Mouse (Mus musculus) layer of hippocampus, postnatal 25 days (tissue): ENCODE data around the gene Cntnap1. TPM values are rescaled to one million over a fixed set of nuclear protein-coding genes. Genes with fewer than 3 reads are reported as not detected.
A peak's percentile ranks its signal among the peaks of the same experiment; 100 is the strongest.

ENCODE experiments used
- DNase-seq, 2 experiments: peaks; one replicate each; pipeline ENCODE4 v3.0.0; 2022; ENCODE audit warnings: mixed read lengths in 2 of 2, low spot score in 1 of 2; ENCODE audit errors: extremely low spot score in 1 of 2
- total RNA-seq, 2 experiments: library from RNA; stranded (reverse); gene quantifications; 2 replicates each; pipeline ENCODE4 v1.2.3; 2021

Cntnap1 gene
- total RNA-seq, 2 experiments from 2014 or later = 158 to 169 TPM

DNA sequence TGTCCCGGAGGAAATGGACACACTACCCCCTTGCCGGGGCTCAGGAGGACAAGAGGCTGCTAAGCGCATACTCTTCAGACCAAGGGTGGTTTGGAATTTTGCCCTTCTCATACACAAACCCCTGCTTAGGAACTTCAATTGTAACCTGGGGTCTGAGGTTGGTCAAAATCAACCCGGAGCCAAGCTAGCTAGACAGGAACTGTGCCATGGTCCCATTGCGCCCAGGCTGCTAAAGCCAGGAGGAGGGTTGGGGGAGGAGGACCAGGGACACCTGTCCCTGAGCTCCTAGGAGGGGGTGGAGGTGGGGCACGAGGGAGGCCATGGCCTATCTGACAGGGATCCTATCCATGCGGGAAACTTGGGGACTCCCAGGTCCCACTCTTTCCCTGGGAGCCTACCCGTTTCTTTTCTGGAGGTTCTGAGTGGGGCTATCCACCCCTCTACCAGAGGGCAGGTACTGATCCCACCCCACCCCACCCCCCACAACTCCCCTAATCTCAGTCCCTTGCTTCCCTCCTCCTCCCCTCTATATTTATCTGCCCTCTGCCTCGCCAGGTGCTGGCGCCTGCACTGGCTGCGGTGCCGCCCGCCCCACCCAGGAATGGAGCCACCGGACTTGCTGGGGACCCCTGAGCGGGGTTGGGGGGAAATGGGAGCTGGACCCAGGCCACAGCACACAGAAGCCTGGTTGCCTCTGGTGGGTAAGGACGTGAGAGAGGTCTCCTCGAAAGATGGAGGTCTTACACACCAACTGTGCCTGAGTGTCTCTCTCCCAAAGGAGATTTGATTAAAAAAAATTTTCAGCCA lies 819 bp upstream of the Cntnap1 start:
- peak in 1 of 2 experiments; percentile 1 for DNase-seq

DNA sequence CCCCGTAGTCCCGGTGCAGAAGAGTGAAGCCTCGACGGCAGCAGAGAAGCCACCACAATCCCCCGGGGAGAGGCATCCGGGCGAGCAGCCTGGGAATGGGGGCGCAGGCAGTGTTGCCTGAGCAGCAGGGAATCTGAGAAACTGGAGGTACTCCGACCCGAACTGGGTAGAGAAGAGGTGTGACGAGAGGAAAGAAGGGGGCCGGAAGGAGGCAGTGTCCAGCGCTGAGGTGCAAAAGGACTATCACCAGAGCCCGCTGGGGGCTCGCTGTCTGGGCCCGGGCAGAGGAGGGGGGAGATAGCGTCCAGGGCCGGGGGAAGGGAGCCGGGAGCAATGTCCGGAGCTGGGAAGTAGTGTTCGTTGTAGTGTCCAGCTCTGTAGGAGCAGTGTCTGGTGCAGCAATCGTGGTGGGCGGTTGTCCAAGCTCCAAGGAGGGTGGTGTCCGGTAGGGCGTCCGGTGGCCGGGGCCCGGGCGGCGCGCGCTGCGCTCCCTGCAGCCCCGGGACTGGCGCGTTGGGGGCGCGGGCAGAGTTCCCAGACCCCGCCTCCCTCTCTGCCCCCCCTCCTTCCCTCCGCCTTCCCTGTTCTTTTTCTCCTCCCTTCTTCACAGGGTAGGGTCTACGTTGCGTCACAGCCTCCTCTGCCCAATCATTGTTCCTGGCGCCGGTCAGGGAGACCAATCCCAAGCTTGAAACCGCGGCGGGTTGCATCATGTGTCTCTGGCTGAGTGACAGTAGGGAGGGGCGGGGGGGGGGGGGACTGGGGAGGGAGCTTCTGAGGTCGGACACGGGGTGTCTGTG lies 688 bp downstream of the Cntnap1 start, which contains the start of gene Plekhh3:
TSS of gene Plekhh3 (minus strand) at position 541 of the 800 bp plus-strand sequence.
- peak; percentile 75 to 79 for DNase-seq

DNA sequence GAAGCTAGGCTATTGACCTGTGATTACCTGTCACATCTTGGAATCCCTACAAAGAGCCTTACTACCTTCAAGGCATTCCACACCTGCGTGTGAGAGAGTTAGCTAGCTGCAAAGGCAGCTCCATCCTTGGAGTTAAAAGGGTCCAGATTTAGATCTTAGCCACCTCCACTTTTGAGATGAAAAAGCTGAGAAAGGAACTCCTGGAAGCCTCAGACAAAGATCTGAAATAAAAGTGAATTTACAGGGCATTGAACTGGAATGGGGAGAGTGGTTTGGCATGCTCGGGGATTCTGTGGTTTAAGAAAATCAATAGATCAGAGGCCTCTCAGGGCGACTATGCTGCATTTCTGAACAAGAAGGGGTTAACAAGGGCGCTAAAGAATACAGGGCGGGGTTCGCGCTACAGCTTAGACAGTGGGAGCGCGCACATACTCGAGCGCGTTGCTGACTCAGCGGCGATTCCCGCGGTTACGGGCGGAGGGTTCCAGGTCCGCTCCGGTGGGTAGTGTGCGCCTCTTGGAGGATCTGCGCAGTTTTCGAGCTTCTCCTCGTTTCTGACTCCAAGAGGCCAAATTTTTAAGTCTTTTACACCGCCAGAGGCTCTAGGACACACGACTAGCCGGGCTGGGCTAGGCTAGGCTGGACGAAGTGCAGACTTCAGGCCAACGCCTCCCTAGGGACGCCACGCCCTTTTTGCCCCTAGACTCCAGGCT lies 1.6 kb downstream of the Cntnap1 start:
- DNase-seq = peak in 1 of 2 experiments; percentile 53

DNA sequence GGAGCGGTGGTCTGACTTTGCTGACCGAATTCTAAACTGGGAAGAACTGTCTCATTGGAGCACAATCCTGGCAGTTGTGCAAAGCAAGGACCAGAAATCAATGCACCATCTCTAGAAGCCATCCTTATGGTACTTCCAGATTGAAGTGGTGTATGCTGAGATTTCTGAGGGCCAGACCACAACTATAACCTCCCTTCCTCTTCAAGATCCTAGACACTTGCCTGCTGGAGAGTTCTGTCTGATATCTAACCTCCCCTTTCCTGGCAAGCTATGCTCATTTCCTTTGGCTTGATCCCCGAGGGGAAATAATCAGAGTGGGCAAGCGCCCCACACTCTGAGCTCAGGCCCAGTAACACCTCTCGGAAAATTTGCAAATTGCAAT lies 2.1 kb downstream of the Cntnap1 start:
- no peak for DNase-seq

DNA sequence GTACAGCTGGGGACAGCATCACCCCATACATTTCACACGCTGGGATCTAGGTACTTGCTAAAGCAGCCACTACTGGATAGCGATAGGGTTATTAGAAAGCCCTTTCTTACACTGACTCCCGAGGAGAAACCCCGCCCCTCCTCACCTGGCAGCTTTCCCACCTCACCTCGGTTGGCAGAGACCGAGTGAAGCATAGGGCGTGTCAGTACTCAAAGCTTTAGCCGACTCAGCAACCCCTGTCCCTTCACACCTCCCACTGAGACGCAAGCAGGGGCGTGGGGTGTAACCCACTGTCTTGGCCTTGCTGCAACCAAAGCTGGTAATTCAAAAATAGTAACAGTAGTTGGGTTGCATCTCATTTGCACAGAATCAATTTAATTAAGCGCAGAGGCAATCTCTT lies 2.8 kb downstream of the Cntnap1 start:
- peak in 1 of 2 experiments; percentile 9 for DNase-seq

DNA sequence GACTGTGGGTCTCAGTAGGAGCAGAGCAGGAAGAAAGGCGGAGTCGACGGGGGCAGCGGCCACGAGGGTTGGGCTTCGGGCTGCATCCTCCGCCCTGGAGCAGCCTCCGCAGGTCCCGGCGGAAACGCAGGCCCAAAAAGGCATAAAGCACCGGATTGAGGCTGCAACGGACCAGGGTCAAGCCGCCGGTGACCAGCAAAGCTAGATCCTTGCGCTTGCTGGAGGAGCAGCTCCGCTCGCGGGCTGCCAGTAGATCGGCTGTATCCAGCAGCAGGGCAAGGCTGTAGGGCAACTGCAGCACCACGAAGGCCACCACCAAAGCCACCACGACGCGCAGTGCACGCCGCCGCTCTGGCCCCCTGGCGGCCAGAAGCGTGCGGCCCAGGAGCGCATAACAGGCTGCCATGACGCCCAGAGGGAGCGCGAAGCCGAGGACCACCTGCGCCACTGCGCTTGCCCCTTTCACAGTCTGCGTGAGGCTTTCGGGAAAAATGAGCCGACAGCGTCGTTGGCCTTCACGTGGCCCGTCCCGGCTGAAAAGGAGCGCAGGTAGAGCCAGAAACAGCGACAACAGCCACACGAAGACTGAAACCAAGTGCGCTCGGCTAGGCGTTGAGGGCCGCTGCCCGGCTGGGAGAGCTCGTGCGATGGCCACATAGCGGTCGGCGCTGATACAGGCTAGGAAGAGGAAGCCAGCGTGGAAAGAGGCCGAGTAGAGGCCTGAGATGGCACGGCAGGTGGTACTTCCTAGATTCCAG lies 3.5 kb downstream of the Cntnap1 start:
- peak; percentile 52 to 58 for DNase-seq

DNA sequence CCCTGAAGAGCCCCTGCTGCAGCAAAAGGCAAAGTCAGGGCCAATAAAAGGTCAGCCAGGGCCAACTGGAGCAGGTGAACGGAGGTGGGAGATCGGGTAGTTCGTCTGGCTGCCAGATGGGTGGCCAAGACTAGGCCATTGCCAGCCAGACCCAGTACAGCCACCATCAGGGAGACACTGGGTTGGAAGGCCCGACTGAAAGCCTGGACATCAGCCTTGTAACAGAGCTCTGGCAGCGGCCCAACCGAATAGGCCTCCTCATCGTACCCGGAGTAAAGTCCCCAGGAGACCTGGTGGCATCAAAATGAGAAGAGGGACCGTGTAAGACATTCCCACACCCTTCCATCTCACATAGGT lies 4.0 kb downstream of the Cntnap1 start:
- DNase-seq = no peak

DNA sequence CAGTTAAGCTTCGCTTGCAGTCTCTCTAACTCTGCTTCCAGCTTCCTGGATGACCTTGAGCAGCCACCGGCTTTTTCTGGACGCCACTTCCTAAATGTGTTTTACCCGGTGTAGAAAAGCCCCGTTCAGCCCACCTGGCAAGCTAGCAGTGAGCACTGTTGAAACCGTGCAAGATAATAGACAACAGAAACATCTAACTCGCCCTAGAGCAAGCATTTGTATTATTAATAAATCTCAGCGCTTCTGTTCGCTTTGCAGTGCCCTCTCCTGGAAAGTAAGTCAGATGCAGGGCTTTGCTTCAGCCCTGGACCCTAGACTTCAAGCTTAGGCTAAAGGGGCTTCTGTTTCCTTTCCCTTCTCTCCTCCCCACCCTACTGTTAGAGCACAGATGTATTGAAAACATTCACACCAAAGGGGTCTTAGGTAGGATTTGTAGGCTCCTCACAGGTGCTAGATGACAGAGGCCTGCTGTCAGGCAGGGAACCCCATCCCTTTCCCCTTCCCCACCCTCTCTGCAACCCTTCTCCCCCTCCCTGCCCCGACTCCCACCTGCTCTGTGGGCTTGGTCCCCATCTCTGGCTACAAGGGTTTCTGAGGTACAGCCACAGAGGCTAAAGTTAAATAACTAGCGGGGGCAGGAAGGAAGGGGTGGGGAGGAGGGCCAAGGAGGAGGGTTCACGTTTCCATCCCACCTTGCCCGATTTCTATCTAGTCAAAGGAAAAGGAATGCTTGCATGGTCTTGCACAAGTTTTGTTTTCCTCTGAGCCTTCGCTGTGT lies 4.7 kb downstream of the Cntnap1 start, which contains the start of gene Ccr10:
TSS of gene Ccr10 (minus strand) at position 593 of the 778 bp plus-strand sequence.
- no peak for DNase-seq

DNA sequence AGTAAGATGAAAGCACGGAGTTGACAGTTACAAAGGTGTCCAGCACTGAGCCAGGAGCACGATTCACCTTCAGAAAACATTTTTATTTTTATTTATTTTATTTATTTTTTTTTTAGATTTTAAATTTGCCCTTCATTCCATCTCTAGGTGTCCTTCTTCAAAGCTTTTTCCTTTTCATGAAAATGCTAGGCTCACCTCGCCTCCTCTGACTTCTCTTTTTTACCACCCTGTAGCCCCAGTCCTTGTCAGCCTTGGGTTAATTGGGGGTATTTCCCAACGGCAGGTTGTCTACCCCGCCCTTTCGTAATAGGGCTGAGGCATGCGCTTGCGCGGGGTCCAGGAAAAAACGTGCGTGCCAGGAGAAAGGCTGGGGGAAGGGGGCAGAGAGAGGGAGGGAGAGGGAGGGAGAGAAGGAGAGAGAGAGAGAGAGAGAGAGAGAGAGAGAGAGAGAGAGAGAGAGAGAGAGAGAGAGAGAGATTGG lies 5.4 kb downstream of the Cntnap1 start:
- DNase-seq = no peak

DNA sequence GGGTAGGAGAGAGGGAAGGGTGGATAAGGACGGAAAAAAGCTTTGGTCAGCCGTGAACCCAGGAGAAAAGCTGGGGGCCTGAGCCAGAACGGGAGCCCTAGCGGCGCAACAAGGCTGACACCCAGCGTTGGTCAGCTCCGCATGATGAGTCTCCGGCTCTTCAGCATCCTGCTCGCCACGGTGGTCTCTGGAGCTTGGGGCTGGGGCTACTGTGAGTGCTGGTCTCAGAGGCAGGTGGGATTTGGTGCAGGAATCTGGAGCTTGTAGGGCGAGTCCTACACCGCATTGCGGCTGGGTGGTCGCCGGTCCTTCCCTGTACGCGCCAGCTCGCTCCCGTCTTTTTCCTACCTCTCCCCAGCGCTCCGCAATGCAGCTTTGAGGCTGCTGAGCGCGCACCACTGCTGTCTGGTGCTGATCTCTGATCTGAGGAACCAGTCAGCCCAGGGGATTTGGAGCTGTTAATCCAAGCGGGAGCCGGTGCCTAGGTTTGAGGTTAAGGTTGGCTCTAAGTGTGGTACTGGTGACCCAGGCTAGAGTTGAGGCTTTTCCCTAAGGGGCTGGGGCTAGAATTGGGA lies 5.9 kb downstream of the Cntnap1 start:
- peak in 1 of 2 experiments; percentile 43 for DNase-seq

DNA sequence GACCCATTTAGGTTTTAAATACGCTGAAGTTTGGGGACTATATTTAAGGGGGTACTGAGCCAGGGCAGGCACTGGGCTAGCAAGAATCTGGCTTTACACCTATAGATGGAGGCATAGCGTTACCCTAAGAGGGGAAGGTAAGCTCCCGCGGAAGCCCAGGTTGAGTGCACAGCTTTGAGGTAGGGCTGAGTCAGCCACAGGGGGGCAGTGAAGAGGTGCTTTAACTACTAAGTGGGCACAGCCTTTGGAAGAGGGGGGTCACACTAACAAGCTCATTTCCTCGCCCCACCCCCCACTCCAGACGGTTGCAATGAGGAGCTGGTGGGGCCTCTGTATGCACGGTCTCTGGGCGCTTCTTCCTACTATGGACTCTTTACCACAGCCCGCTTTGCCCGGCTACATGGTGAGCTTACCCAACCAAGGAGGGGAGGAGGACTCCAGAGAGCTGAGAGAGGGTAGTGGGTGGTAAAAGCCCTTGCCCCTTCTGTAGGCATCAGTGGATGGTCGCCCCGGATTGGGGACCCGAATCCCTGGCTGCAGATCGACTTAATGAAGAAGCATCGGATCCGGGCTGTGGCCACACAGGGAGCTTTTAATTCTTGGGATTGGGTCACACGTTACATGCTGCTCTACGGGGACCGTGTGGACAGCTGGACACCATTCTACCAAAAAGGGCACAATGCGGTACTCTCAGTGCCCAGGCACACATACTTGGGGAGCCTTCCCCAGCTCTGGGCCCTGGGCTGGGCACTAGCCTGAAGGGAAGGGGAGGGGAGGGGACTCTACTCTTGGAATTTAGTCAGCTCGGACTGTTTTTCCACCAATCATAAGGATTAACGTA lies 6.8 kb downstream of the Cntnap1 start:
- DNase-seq = peak; percentile 58 to 80

DNA sequence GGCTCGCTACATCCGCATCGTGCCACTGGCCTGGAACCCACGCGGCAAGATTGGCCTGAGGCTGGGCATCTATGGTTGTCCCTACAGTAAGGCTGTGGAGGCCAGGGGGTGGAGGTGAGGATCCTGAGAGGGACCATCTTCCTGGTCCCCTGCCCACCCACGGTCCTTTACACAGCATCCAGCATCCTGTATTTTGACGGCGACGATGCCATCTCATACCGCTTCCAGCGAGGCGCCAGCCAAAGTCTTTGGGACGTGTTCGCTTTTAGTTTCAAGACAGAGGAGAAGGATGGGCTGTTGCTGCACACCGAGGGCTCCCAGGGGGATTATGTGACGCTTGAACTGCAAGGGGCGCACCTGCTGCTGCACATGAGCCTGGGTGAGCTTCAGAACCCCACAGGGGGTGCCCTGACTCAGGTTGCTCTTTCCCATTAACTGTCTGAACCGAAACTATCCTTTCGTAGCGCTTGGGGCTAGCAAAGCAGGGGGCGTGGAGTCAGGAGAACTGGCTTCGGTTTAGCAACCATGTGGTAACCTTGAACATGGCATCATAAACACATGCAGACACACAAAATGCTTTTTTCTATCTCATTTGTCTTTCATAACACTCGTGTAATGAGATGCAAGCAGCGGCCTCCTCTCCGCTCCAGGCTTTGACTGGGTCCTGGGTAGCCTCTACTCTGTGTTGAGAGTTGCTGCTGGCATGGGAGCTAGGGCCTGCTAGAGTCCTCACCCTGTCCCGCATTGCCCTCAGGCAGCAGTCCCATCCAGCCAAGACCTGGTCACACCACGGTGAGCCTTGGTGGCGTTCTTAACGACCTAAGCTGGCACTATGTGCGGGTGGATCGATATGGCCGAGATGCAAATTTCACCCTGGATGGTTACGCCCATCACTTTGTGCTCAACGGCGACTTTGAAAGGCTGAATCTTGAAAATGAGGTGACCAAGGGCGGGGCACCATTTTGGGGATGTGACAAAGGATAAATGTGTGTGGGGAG lies 8.0 kb downstream of the Cntnap1 start:
- DNase-seq = no peak

DNA sequence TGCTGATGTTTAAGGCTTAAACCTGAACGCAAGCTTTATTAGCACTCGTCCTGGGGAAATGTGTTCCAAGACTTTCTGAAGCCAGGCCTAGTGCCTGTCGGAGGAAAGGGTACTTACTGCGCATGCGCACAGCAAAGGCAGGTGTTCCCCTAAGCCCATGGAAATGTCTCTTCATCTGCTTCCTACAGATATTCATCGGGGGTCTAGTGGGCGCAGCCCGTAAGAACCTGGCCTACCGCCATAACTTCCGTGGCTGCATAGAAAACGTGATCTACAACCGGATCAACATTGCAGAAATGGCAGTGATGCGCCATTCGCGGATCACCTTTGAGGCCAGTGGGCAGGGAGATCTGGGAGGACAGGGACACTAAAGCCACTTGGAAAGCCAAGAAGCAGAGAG lies 9.0 kb downstream of the Cntnap1 start:
- no peak for DNase-seq

DNA sequence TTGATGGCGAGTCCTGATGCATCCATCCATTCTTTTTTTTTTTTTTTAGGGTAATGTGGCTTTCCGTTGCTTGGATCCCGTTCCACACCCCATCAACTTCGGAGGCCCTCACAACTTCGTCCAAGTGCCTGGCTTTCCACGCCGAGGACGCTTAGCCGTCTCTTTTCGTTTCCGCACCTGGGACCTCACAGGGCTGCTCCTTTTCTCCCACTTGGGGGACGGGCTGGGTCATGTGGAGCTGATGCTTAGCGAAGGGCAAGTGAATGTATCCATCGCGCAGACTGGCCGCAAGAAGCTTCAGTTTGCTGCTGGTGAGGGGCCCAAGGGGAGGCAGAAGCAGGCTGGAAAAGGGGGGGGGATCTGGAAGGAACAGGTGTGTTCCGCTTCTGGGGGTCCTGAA lies 9.9 kb downstream of the Cntnap1 start:
- no peak for DNase-seq

DNA sequence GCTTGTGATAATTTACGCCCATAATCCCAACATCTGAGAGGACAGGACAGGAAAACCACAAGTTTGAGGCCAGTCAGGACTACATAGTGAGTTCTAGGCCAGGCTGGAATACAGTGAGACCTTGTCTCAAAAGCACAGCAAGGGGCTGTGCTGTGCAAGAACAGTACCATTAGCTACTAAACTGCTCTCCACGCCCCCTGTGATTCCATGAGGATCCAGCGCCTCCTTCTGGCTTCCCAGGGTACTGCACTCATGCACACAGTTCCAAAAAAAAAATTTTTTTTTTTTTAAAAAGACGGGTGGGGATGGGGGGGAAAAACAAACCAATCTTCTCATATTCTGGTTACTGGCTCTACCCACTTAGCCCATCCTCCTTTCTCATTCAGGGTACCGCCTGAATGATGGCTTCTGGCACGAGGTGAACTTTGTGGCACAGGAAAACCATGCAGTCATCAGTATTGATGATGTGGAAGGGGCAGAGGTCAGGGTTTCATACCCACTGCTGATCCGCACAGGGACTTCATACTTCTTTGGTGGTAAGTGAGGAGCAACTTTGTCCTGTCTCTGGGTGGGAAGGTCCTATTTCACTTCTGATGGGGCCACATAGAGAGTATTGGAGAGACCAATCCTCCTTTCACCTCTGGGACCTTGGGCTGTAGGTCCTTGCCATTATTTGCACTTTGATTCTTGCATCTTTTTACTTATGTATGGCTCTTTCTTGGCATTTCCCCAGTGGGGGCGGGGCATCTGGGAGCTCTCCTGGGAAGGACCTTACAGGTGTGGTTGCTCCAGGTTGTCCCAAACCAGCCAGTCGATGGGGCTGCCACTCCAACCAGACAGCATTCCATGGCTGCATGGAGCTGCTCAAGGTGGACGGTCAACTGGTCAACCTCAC lies 10.8 kb downstream of the Cntnap1 start:
- peak; percentile 60 to 86 for DNase-seq

DNA sequence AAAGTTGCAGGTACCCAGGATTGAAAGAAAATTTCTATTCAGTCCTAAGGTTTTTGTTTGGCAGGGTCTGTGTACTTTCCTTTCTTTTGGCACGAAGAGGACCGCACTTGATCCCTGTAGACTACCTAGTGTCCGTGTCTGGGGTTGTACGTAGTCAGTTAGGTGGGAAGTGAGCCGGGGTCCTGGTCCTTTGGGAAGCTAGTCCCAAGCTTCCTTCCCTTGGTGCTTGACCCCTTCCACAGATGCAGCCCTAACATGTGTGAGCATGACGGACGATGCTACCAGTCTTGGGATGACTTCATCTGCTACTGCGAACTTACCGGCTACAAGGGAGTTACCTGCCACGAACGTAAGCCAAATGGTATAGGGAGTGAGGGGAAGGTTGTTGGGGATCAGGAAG lies 11.6 kb downstream of the Cntnap1 start:
- DNase-seq = no peak
